Mouse (Mus musculus) brain, embryonic 14.5 days (tissue): ENCODE data around the gene 5330417C22Rik. TPM values are rescaled to one million over a fixed set of nuclear protein-coding genes. Genes with fewer than 3 reads are reported as not detected.

Experiments used
- DNase-seq: peaks from one replicate; pipeline ENCODE4 v3.0.0-alpha.2; 2011; ENCODE audit warnings: low read depth
- CTCF ChIP-seq: fragments of 200-500 bp; IDR thresholded peaks from 2 replicates; pipeline ENCODE4 v1.5.1; 2012; ENCODE audit warnings: inconsistent platforms, mild to moderate bottlenecking, moderate library complexity, borderline replicate concordance; ENCODE audit not compliant: insufficient read depth, insufficient read length; ENCODE audit errors: extremely low read depth
- POLR2A ChIP-seq: fragments of 200-500 bp; IDR thresholded peaks from 2 replicates; pipeline ENCODE4 v1.6.1; 2012; ENCODE audit warnings: mild to moderate bottlenecking, inconsistent platforms, borderline replicate concordance; ENCODE audit not compliant: poor library complexity, insufficient read depth, insufficient read length, severe bottlenecking; ENCODE audit errors: extremely low read depth
- polyA plus RNA-seq: library from polyadenylated mRNA; depleted of rRNA; stranded (reverse); fragments of >200 nt; gene quantifications from 2 replicates; pipeline ENCODE4 v1.2.3, GENCODE M21; 2012

5330417C22Rik gene
- polyA plus RNA-seq, 1 experiment: 9.2 TPM

DNA sequence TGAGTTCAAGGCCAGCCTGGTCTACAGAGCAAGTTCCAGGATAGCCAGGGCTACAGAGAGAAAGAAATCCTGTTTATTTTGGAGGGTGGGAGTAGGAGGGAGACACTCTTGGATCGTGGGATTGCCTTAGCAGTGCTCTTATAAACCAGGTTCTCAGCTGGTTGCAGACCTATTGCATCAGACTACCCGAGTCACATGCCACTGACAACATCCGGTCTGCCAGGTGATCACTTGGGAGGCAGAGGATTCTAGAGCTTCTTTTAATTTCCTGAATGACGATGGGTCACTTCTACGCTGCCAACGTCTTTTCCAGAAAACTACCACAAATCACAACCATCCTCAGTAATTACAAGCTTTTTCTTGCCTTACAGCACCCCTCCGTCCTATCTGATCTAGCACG is 92.3 kb downstream of the 5330417C22Rik start:
- TF ChIP-seq POLR2A: no peak
- no peak for TF ChIP-seq CTCF
- DNase-seq: peak; percentile 56

- peak; percentile 52 for DNase-seq
- TF ChIP-seq CTCF (peak; percentile 44; the same call in 1 of the 2 replicates), POLR2A (no peak)
Observed at GRCm38 (mm10) chr3:108436380-108436714, 100.0 kb downstream of the 5330417C22Rik start.

GRCm38 (mm10) chr3:108435701-108436379 is 100.5 kb downstream of the 5330417C22Rik start:
- no peak for DNase-seq
- TF ChIP-seq POLR2A (no peak), CTCF (no peak)

- TF ChIP-seq POLR2A: no peak
- no peak for TF ChIP-seq CTCF
- DNase-seq: no peak
Observed at GRCm38 (mm10) chr3:108433881-108434495, 102.3 kb downstream of the 5330417C22Rik start.

DNA sequence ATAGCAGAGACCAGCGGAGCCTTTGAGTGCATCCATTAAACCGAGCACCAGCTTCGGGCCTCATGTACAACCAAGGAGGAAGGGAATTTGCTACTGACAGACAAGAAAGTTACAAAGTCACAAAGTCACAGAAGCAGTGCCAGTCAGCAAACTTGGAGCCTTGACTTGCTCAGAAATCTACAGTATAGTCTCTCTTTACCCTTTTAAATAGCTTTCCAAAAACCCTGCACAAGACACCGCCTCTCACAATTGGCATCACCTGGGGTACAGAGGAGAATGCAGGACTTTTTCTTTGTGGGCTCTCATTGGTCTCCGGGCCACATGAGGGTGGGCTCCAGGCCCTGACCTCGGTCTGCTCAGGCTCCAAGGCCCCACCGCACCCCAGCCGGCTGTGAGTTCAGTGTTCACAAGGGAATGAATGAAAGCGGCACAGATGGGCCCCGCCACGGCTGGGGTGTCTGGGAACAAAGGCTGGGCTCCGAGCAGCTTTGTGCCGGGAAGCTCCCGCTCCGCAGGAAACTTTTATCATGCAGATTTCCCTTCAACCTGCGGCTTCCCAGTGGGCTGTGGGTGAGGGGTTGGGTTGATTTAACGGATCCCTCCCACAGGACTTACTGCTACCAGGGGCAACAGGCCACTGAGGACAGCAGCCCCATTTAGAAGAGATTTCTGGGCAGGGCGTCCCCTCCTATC is 103.0 kb downstream of the 5330417C22Rik start:
- DNase-seq: peak; percentile 96
- TF ChIP-seq CTCF: no peak
- TF ChIP-seq POLR2A: no peak

GRCm38 (mm10) chr3:108432542-108433187 is 103.7 kb downstream of the 5330417C22Rik start:
- peak; percentile 95 for DNase-seq

DNA sequence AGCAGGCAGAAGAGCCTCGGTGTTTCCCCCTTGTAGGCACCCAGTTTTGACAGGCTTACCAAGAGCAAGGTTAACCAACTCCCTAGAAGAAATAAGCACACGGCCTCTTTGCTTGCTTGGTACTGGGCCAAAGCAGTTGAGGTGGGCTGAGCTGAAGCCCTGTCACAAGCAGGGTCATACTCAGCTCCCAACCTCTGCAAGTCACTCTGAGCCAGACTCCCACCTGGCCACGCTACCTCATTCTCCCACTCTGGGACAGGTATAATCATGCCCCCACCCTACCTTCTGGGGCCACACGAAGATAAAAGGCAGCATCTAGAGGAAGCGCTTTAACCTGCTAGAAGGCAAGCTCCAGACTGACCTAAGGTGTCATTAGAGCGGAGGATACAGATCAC is 110.7 kb downstream of the 5330417C22Rik start:
- DNase-seq: no peak
- TF ChIP-seq POLR2A: no peak
- no peak for TF ChIP-seq CTCF

More at GRCm38 (mm10) chr3:108432542-108433187, 103.7 kb downstream of the 5330417C22Rik start:
- no peak for TF ChIP-seq CTCF
- TF ChIP-seq POLR2A: no peak

DNA sequence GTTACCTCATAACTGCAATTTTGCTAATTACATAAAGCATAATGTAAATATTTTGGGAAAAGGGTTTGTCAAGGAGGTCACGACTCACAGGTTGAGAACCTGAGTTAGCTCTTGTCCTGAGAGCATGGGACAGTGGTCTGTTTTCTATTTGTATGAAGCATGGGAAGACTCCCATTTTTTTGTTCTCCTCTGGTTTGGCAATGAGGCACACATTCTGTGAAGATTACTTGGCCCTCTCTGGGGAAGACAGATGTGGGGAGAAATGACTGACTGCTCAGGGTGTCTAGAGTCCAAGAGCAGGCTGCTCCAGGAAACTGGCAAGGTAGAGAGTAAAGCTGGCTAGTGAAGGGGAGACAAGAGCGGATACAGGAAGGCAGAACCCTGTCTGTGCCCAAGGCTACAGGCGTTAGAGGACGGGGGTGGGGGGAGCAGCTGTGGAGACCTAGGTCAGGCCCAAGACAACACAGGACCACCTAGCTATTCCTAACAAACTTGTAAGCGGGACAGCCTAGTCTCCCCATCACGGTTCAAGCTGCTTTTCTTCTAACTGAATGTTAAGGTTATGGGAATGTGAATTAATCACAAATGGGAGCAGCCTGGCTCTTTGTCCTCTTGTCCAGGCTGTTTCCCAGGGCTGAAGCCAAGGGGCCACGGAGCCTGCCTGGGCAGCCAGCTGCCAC is 111.3 kb downstream of the 5330417C22Rik start:
- no peak for TF ChIP-seq POLR2A
- TF ChIP-seq CTCF: no peak
- peak; percentile 46 for DNase-seq

DNA sequence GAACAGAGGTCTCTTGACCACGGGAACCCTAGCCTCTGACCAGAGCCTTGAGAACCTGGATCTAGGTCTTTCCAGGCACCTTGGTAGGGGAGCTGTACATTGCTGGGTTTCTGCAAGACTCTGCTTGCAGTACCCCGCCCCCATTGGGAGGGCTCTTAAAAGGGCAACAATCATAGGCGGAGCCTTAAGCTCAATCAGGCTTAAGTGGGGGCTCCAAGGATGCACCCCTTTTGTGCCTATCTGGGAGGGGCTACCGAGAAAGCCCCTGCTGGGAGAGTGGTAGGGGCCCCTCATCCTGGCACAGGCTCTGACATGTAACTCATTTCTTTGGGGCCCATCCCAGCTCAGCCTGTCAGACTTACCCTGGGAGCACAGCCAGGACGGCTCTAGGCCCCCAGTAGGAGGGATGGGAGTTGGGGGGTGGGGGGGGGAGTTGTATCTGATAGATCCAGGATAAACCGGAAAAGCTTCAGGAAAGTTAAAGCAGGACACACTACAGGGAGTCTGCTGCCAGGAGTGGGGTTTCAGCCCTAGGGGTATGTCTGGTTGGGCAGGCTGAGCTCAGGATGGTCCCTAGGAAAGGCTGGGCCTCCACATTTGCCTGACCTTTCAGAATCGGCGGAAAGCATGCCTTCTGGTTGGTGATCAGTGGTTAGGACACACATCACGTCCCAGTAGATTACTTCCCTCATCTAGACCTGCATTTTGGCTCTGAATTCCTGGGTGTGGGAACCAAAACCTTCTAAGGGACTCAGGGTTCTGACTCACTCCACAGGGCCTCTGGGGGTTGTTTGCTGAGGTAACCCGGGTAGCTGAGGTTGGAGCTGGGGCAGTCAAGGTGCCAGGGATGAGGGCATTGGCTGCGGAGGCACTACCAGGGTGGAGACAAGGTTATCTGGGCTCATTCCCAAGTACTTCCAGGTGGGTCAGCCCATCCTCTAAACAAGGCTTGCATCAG is 112.2 kb downstream of the 5330417C22Rik start:
- DNase-seq: peak; percentile 94
- TF ChIP-seq POLR2A (no peak), CTCF (no peak)

- peak; percentile 64 for DNase-seq
- TF ChIP-seq POLR2A (no peak), CTCF (no peak)
Observed at GRCm38 (mm10) chr3:108423006-108423405, 113.3 kb downstream of the 5330417C22Rik start.
